Mouse (Mus musculus): Measurements from ENCODE around the gene Chd2. TPM values are rescaled to one million over a fixed set of nuclear protein-coding genes. Genes with fewer than 3 reads are reported as not detected.

Chd2 gene
- polyA plus RNA-seq, 1 experiment, result 28.0 TPM

DNA sequence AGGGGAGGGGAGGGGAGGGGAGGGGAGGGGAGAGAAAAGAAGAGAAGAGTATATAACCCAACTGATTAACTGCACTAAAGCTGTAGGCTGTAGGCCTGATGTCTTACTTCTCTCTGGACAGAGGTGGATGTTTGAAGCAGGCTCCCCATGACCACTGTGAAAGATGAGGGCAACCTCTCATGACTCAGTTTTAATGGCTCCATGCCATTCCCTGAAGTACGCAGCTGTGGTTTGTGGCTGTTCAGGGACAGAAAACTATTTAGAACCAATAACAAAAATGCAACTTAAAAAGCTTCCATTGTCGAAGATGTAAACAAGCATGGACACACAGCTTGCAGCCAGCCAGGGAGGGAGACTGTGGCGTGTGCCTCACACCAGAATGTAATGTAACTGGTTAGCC lies 115.4 kb downstream of the Chd2 start:
- no peaks in the 10 kb centered on the region for H3K4me1 ChIP-seq (ENCODE audit: control insufficient read depth, insufficient read depth, insufficient read length, low read length)
- WGBS, result 76% methylated on average over 3 of the region's 3 CpGs
- no peak overlapping the region for H3K4me3 ChIP-seq (ENCODE audit: low read depth, low read length)
- H3K36me3 ChIP-seq (ENCODE audit: control insufficient read depth, insufficient read depth, low read length), result peaks cover 34% of the 10 kb centered on the region
- TF ChIP-seq POLR2A (IDR thresholded peaks at IDR 0.05; ENCODE audit: low read depth, low read length) (no peak), CTCF (IDR thresholded peaks at IDR 0.05; ENCODE audit: extremely low read depth, insufficient read length, insufficient replicate concordance, low read depth, low read length) (no peak)
- H3K27me3 ChIP-seq (ENCODE audit: control insufficient read depth, insufficient read depth, low read length), result no peaks in the 10 kb centered on the region
- H3K27ac ChIP-seq (ENCODE audit: insufficient read depth, low read depth, low read length), result no peak overlapping the region

DNA sequence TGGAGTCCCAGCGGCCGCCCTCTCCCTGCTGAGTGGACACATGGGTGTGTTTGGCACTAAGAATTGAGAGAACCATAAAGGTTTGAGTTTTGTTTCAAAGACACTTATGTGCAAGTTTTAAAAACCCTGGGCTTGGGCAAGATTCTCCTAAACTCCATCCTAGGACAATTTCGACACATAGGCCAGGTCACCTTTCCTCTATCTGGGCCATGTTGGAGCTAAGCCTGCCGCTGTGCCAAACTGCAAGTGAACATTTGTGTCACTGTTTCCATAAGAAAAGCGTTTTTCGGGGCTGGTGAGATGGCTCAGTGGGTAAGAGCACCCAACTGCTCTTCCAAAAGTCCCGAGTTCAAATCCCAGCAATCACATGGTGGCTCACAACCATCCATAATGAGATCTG lies 116.2 kb downstream of the Chd2 start:
- peaks cover 32% of the 10 kb centered on the region for H3K36me3 ChIP-seq (ENCODE audit: control insufficient read depth, insufficient read depth, low read length)
- H3K4me3 ChIP-seq (ENCODE audit: low read depth, low read length), result no peak overlapping the region
- no peak for TF ChIP-seq POLR2A (IDR thresholded peaks at IDR 0.05; ENCODE audit: low read depth, low read length)
- no peak for TF ChIP-seq CTCF (IDR thresholded peaks at IDR 0.05; ENCODE audit: extremely low read depth, insufficient read length, insufficient replicate concordance, low read depth, low read length)
- no peaks in the 10 kb centered on the region for H3K27me3 ChIP-seq (ENCODE audit: control insufficient read depth, insufficient read depth, low read length)
- no peaks in the 10 kb centered on the region for H3K4me1 ChIP-seq (ENCODE audit: control insufficient read depth, insufficient read depth, insufficient read length, low read length)
- H3K27ac ChIP-seq (ENCODE audit: insufficient read depth, low read depth, low read length), result no peak overlapping the region
- WGBS, result 92% methylated on average over 7 of the region's 7 CpGs

DNA sequence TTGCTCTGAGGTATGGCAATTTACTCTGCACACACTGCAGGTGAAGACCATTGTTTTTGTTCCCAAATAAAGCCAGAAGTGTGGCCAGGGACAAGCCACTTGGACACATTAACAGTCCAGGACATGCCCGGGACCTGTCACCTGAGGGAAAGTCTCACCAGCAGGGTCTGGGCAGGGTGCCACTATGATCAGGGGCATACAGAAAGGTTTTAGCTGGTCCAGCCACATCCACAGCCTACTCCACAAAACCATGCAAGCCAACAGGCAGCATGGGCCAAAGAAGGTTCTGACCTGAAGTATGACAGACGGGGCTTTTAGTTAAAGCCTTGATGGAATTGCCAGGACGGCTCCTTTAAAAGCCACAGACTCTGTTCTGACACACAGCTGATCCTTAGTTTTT lies 116.9 kb downstream of the Chd2 start:
- 50% methylated on average over 3 of the region's 3 CpGs for WGBS
- H3K36me3 ChIP-seq (ENCODE audit: control insufficient read depth, insufficient read depth, low read length), result peaks cover 26% of the 10 kb centered on the region

DNA sequence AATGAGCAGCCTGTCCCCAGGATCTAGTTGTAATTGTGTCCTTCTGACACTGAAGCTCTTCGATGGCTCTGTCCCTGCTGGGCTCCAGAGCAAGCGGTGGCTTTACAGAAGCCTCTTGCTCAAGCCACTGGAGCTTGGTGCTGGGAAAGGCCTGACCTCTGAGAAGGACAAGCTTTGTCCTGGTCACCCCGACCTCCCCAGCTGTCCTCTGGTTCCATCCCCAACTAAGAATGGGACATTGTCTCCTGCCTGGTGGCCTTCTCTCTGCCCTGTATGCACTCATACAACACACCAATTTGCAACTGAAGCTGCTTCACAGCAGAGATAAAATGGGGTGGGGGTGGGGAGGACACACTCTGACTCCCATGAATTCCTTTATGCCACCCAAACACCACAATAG lies 117.4 kb downstream of the Chd2 start:
- WGBS, result 62% methylated on average over 3 of the region's 3 CpGs
- no peaks in the 10 kb centered on the region for H3K27me3 ChIP-seq (ENCODE audit: control insufficient read depth, insufficient read depth, low read length)
- no peak overlapping the region for H3K4me3 ChIP-seq (ENCODE audit: low read depth, low read length)
- H3K27ac ChIP-seq (ENCODE audit: insufficient read depth, low read depth, low read length), result no peak overlapping the region
- H3K36me3 ChIP-seq (ENCODE audit: control insufficient read depth, insufficient read depth, low read length), result peaks cover 22% of the 10 kb centered on the region
- H3K4me1 ChIP-seq (ENCODE audit: control insufficient read depth, insufficient read depth, insufficient read length, low read length), result no peaks in the 10 kb centered on the region
- TF ChIP-seq POLR2A (IDR thresholded peaks at IDR 0.05; ENCODE audit: low read depth, low read length), result no peak

More for the DNA sequence above, 116.9 kb downstream of the Chd2 start:
- H3K27ac ChIP-seq (ENCODE audit: insufficient read depth, low read depth, low read length), result no peak overlapping the region
- H3K27me3 ChIP-seq (ENCODE audit: control insufficient read depth, insufficient read depth, low read length), result no peaks in the 10 kb centered on the region
- no peak overlapping the region for H3K4me3 ChIP-seq (ENCODE audit: low read depth, low read length)
- TF ChIP-seq CTCF (IDR thresholded peaks at IDR 0.05; ENCODE audit: extremely low read depth, insufficient read length, insufficient replicate concordance, low read depth, low read length) (no peak), POLR2A (IDR thresholded peaks at IDR 0.05; ENCODE audit: low read depth, low read length) (no peak)
- H3K4me1 ChIP-seq (ENCODE audit: control insufficient read depth, insufficient read depth, insufficient read length, low read length), result no peaks in the 10 kb centered on the region

DNA sequence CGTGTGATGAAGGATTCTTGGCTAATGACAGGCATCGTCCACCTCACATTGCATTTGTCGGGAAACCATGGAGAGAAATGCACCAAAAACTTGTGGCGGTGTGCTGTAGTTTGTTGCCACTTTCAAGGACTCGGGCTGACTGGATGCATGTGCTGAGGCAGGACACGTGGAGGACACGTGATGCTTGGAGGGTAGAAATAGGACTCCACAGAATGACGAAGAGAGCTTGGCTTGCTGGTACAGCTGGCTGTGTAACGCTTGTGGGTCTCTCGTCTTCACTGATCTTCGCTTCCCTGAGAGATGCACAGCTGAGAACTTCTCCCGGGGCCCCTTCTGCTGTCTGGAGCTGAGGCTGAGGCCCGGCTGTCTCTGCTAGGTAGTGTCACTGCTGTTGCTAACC lies 118.4 kb downstream of the Chd2 start:
- Histone ChIP-seq H3K27me3 (ENCODE audit: control insufficient read depth, insufficient read depth, low read length) (no peaks in the 10 kb centered on the region), H3K4me1 (ENCODE audit: control insufficient read depth, insufficient read depth, insufficient read length, low read length) (no peaks in the 10 kb centered on the region), H3K27ac (ENCODE audit: insufficient read depth, low read depth, low read length) (no peak overlapping the region), H3K36me3 (ENCODE audit: control insufficient read depth, insufficient read depth, low read length) (peaks cover 13% of the 10 kb centered on the region), H3K4me3 (ENCODE audit: low read depth, low read length) (no peak overlapping the region)
- 67% methylated on average over 13 of the region's 13 CpGs for WGBS
- TF ChIP-seq CTCF (IDR thresholded peaks at IDR 0.05; ENCODE audit: extremely low read depth, insufficient read length, insufficient replicate concordance, low read depth, low read length) (no peak), POLR2A (IDR thresholded peaks at IDR 0.05; ENCODE audit: low read depth, low read length) (no peak)

DNA sequence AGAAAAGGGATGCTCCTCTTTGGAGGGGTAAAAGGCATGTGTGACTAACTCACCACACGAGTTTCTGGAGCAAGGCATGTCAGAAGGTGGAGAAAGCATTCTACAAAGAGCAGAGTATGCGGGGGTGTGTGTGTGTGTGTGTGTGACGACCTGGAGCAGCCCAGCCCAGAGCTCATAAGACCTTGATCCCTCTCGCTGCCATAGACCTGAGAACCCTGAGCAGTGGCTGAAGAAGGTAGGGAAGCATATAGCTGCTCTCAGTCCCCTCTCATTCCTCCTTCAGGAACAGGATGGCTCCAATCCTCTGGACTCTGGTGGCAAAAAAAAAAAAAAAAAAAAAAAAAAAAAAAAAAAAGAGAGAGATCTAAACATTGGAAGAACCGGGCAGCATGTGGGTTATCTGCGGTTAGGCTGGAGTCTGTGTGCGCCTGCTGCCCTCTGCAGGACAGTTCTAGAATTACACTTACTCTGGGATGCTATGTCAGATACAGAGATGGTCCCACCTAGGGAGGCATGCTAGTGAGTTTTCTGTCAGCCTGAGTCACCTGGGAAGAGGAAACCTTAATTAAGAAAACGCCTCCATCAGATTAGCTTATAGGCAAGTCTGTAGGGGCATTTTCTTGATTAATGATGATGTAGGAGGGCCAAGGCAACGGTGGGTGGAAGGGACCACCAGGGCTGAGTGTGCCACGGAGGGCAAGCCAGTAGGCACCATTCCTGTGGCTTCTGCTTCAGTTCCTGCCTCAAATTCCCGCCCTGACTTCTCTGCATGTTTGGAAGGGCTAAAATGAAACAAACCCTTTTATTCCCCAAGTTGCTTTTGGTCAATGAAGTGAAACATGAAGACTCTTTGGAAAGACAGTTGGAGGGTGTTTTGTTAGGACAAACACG lies 119.2 kb downstream of the Chd2 start:
- 31% methylated on average over 12 of the region's 12 CpGs for WGBS
- H3K4me3 ChIP-seq (ENCODE audit: low read depth, low read length), result no peak overlapping the region
- no peaks in the 10 kb centered on the region for H3K27me3 ChIP-seq (ENCODE audit: control insufficient read depth, insufficient read depth, low read length)
- no peak overlapping the region for H3K27ac ChIP-seq (ENCODE audit: insufficient read depth, low read depth, low read length)
- peaks cover 7% of the 10 kb centered on the region for H3K36me3 ChIP-seq (ENCODE audit: control insufficient read depth, insufficient read depth, low read length)
- H3K4me1 ChIP-seq (ENCODE audit: control insufficient read depth, insufficient read depth, insufficient read length, low read length), result no peaks in the 10 kb centered on the region
- TF ChIP-seq CTCF (IDR thresholded peaks at IDR 0.05; ENCODE audit: extremely low read depth, insufficient read length, insufficient replicate concordance, low read depth, low read length) (peak; percentile 84; the same call in 1 of the 2 replicates), POLR2A (IDR thresholded peaks at IDR 0.05; ENCODE audit: low read depth, low read length) (no peak)

DNA sequence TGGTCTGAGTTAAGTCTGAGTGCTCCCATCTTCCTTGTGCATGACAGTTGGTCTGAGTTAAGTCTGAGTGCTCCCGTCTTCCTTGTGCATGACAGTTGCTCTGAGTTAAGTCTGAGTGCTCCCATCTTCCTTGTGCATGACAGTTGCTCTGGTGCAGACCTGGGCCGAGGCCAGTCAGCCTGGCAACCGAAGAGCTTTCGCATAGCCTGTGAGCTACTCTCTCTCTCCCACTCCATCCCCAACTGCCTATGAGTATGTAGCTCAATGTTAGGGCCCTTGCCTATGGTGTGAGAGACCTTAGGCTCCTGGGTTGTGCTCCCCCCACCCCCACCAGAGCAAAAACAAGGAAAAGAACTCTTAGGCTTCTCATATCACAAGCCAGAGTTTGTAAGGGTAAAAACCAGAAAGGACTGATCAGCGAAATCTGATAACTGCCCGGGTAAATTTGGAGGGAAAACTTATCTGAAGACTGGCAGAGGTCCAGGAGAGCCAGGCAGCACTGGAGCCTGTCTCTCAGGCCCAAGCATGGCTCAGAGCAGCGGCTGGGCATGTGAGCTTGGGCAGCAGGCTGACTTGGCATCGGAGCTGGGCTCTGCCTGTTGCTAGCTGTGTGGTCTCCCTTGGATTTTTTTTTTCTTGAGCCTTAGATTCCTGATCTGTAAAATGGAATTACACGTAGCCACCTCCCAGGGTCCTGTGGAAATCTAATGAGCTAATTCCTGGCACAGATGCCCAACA lies 120.2 kb downstream of the Chd2 start:
- Histone ChIP-seq H3K27me3 (ENCODE audit: control insufficient read depth, insufficient read depth, low read length) (no peaks in the 10 kb centered on the region), H3K27ac (ENCODE audit: insufficient read depth, low read depth, low read length) (no peak overlapping the region), H3K36me3 (ENCODE audit: control insufficient read depth, insufficient read depth, low read length) (no peaks in the 10 kb centered on the region), H3K4me1 (ENCODE audit: control insufficient read depth, insufficient read depth, insufficient read length, low read length) (no peaks in the 10 kb centered on the region), H3K4me3 (ENCODE audit: low read depth, low read length) (no peak overlapping the region)
- 50% methylated on average over 9 of the region's 9 CpGs for WGBS
- TF ChIP-seq CTCF (IDR thresholded peaks at IDR 0.05; ENCODE audit: extremely low read depth, insufficient read length, insufficient replicate concordance, low read depth, low read length), result no peak
- no peak for TF ChIP-seq POLR2A (IDR thresholded peaks at IDR 0.05; ENCODE audit: low read depth, low read length)

All from small intestine, adult 2 months (tissue).